ENCODE assay signal across 15 mouse cellular contexts in the genomic region with DNA sequence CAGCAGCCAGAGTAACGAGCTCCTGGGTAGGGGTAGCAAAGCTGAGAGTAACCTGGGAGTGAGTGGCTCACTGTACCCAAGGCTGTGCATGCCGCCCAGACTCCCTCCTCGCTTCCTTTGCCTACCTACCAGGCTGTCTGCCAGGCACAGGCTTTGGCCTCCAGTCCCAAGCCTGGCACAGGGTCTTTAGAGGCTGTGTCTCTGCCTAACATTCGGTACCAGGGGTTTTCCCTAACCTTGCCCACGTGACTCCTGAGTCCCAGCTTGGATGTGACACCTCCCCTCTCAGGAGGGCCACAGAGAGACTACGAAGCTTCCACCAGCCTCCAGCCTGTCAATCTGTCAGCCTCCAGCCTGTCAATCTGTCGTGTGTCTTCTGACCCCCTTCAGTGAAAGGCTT.
"Had no signal": no experiment of that assay in that cellular context is flagged by ENCODE, and none has a peak within 500 bp of the region (broad histone marks: within the 10 kb centered on the region; RNA-seq: fewer than 3 reads in every experiment).

No protein-coding gene starts in this region.

- H3K27ac ChIP-seq: kidney, postnatal 0 days; limb, embryonic 10.5 days; limb, embryonic 13.5 days; liver, embryonic 12.5 days; liver, embryonic 15.5 days; lung, embryonic 15.5 days; midbrain, embryonic 10.5 days; midbrain, embryonic 13.5 days; stomach, postnatal 0 days had no signal

- DNase-seq: layer of hippocampus, adult 9-11 months; lung, adult 18-20 months; right cerebral cortex, adult 18-20 months; right cerebral cortex, postnatal 14 days had no signal

- H3K36me3 ChIP-seq: limb, embryonic 10.5 days; limb, embryonic 13.5 days; lung, embryonic 15.5 days; midbrain, embryonic 10.5 days; midbrain, embryonic 13.5 days had no signal

- H3K4me3 ChIP-seq: layer of hippocampus, adult 2 months; limb, embryonic 10.5 days; limb, embryonic 13.5 days; liver, embryonic 12.5 days; liver, embryonic 15.5 days; lung, embryonic 15.5 days; megakaryocyte, embryonic 14.5 days; midbrain, embryonic 10.5 days; midbrain, embryonic 13.5 days had no signal

- H3K4me1 ChIP-seq: lung, embryonic 15.5 days had no signal

- H3K9ac ChIP-seq: limb, embryonic 13.5 days; liver, embryonic 12.5 days; liver, embryonic 15.5 days; lung, embryonic 15.5 days; midbrain, embryonic 13.5 days had no signal

- H3K4me2 ChIP-seq: limb, embryonic 13.5 days; liver, embryonic 12.5 days; liver, embryonic 15.5 days; lung, embryonic 15.5 days; midbrain, embryonic 13.5 days had no signal

- H3K27me3 ChIP-seq: limb, embryonic 13.5 days; liver, embryonic 12.5 days; liver, embryonic 15.5 days; lung, embryonic 15.5 days; megakaryocyte, embryonic 14.5 days; midbrain, embryonic 13.5 days had no signal

- H3K9me3 ChIP-seq: limb, embryonic 10.5 days; liver, embryonic 15.5 days; lung, embryonic 15.5 days; midbrain, embryonic 10.5 days; midbrain, embryonic 13.5 days had no signal
